Mouse (Mus musculus) embryonic facial prominence, embryonic 10.5 days (tissue): ENCODE results near the gene Rap2c. TPM values are rescaled to one million over a fixed set of nuclear protein-coding genes. Genes with fewer than 3 reads are reported as not detected.

Experiments used
- DNase-seq: peaks from one replicate; pipeline ENCODE4 v3.0.0-alpha.2; 2017; ENCODE audit warnings: low spot score
- H3K27ac ChIP-seq: fragments of 300-500 bp; sonication (generic); replicated peaks from 2 replicates; pipeline ENCODE4 v1.5.1; 2016; ENCODE audit warnings: mild to moderate bottlenecking
- H3K27me3 ChIP-seq: fragments of 300-500 bp; sonication (generic); replicated peaks from 2 replicates; pipeline ENCODE4 v1.6.1; 2016; ENCODE audit warnings: low read depth, mild to moderate bottlenecking; ENCODE audit not compliant: poor library complexity, severe bottlenecking
- H3K36me3 ChIP-seq: fragments of 300-500 bp; sonication (generic); replicated peaks from 2 replicates; pipeline ENCODE4 v1.6.1; 2016; ENCODE audit warnings: mild to moderate bottlenecking, moderate library complexity
- H3K4me1 ChIP-seq: fragments of 300-500 bp; sonication (generic); 2 replicates; pipeline ENCODE4 v1.6.1; 2016
- H3K4me3 ChIP-seq: fragments of 300-500 bp; sonication (generic); 2 replicates; pipeline ENCODE4 v1.5.1; 2016; ENCODE audit warnings: mild to moderate bottlenecking, moderate library complexity
- H3K9me3 ChIP-seq: fragments of 300-500 bp; sonication (generic); 2 replicates; pipeline ENCODE4 v1.6.1; 2016; ENCODE audit warnings: mild to moderate bottlenecking
- WGBS: fragments of 180-500 bp; shearing (Covaris S2); methylation state at CpG from one replicate; pipeline ENCODE4 v1.1.7; 2016; 5-methylcytosine and 5-hydroxymethylcytosine counted together
- polyA plus RNA-seq: library from polyadenylated mRNA; unstranded; fragments of >200 nt; fragmentation: Nextera tagmentation; extraction: Ambion mirVana; gene quantifications from 2 replicates; pipeline ENCODE4 v1.2.1, GENCODE M21; 2016

Gene Rap2c
- 38.6 and 39.3 TPM in 2 replicates for polyA plus RNA-seq

- Histone ChIP-seq H3K4me1 (0 out of 2 replicates have a peak, but pooled peaks cover 3% of the 10 kb centered on the region), H3K27me3 (no peaks in the 10 kb centered on the region), H3K9me3 (no peaks in the 10 kb centered on the region), H3K36me3 (peaks cover 10% of the 10 kb centered on the region), H3K4me3 (peak within 1 kb of the TSS; percentile 65), H3K27ac (peak within 1 kb of the TSS; percentile 96)
- peak; percentile 87 for DNase-seq
- 25% methylated on average over 54 of the region's 92 CpGs for WGBS
These were observed at the start of gene Rap2c for GRCm38 (mm10) chrX:51017851-51018785. Rap2c (minus strand) TSS chrX:51018018.

GRCm38 (mm10) chrX:51066539-51067286 lies 48.9 kb upstream of the Rap2c start:
- DNase-seq = no peak
- Histone ChIP-seq H3K27me3 (peaks cover 7% of the 10 kb centered on the region; the same call in 1 of the 2 replicates), H3K9me3 (no peaks in the 10 kb centered on the region), H3K4me3 (no peak overlapping the region), H3K4me1 (no peaks in the 10 kb centered on the region), H3K36me3 (no peaks in the 10 kb centered on the region), H3K27ac (no peak overlapping the region)
- WGBS = 73% methylated on average over 11 of the region's 11 CpGs

- no peak overlapping the region for H3K4me3 ChIP-seq
- H3K27me3 ChIP-seq = peaks cover 11% of the 10 kb centered on the region; the same call in 1 of the 2 replicates
- WGBS = 28% methylated on average over 6 of the region's 6 CpGs
- no peak overlapping the region for H3K27ac ChIP-seq
- no peaks in the 10 kb centered on the region for H3K36me3 ChIP-seq
- peak; percentile 49 for DNase-seq
- no peaks in the 10 kb centered on the region for H3K4me1 ChIP-seq
- no peaks in the 10 kb centered on the region for H3K9me3 ChIP-seq
These were observed 48.0 kb upstream of the Rap2c start for GRCm38 (mm10) chrX:51065773-51066172.

- 64% methylated on average over 6 of the region's 6 CpGs for WGBS
- no peak overlapping the region for H3K27ac ChIP-seq
- no peaks in the 10 kb centered on the region for H3K36me3 ChIP-seq
- H3K4me3 ChIP-seq = no peak overlapping the region
- no peak for DNase-seq
- H3K27me3 ChIP-seq = peaks cover 11% of the 10 kb centered on the region; the same call in 1 of the 2 replicates
- no peaks in the 10 kb centered on the region for H3K9me3 ChIP-seq
- H3K4me1 ChIP-seq = no peaks in the 10 kb centered on the region
These were observed 47.4 kb upstream of the Rap2c start for GRCm38 (mm10) chrX:51065158-51065664.

- 69% methylated on average over 4 of the region's 4 CpGs for WGBS
- no peaks in the 10 kb centered on the region for H3K36me3 ChIP-seq
- peaks cover 32% of the 10 kb centered on the region for H3K27me3 ChIP-seq
- no peaks in the 10 kb centered on the region for H3K4me1 ChIP-seq
- DNase-seq = no peak
- H3K9me3 ChIP-seq = no peaks in the 10 kb centered on the region
- no peak overlapping the region for H3K27ac ChIP-seq
- H3K4me3 ChIP-seq = no peak overlapping the region
These were observed 42.4 kb upstream of the Rap2c start for GRCm38 (mm10) chrX:51060220-51060619.

GRCm38 (mm10) chrX:51058741-51059140 lies 40.9 kb upstream of the Rap2c start:
- no peaks in the 10 kb centered on the region for H3K36me3 ChIP-seq
- H3K9me3 ChIP-seq = no peaks in the 10 kb centered on the region
- no peak for DNase-seq
- WGBS = 76% methylated on average over 4 of the region's 4 CpGs
- no peaks in the 10 kb centered on the region for H3K4me1 ChIP-seq
- H3K27me3 ChIP-seq = peaks cover 32% of the 10 kb centered on the region
- no peak overlapping the region for H3K4me3 ChIP-seq
- H3K27ac ChIP-seq = no peak overlapping the region

GRCm38 (mm10) chrX:51058317-51058716 lies 40.5 kb upstream of the Rap2c start:
- H3K4me1 ChIP-seq = no peaks in the 10 kb centered on the region
- 84% methylated on average over 5 of the region's 5 CpGs for WGBS
- H3K36me3 ChIP-seq = no peaks in the 10 kb centered on the region
- no peak overlapping the region for H3K27ac ChIP-seq
- peaks cover 27% of the 10 kb centered on the region for H3K27me3 ChIP-seq
- H3K9me3 ChIP-seq = no peaks in the 10 kb centered on the region
- DNase-seq = no peak
- no peak overlapping the region for H3K4me3 ChIP-seq

GRCm38 (mm10) chrX:51051680-51052461 lies 34.1 kb upstream of the Rap2c start:
- Histone ChIP-seq H3K27ac (no peak overlapping the region), H3K36me3 (no peaks in the 10 kb centered on the region), H3K27me3 (peaks cover 8% of the 10 kb centered on the region), H3K4me3 (no peak overlapping the region), H3K9me3 (no peaks in the 10 kb centered on the region), H3K4me1 (no peaks in the 10 kb centered on the region)
- WGBS = 64% methylated on average over 3 of the region's 3 CpGs
- DNase-seq = no peak

GRCm38 (mm10) chrX:51035678-51036209 lies 17.9 kb upstream of the Rap2c start:
- H3K4me3 ChIP-seq = no peak overlapping the region
- H3K4me1 ChIP-seq = 0 out of 2 replicates have a peak, but pooled peaks cover 10% of the 10 kb centered on the region
- H3K27me3 ChIP-seq = peaks cover 27% of the 10 kb centered on the region
- H3K27ac ChIP-seq = peak overlapping the region; percentile 76
- no peaks in the 10 kb centered on the region for H3K36me3 ChIP-seq
- DNase-seq = peak; percentile 33
- no peaks in the 10 kb centered on the region for H3K9me3 ChIP-seq
- 22% methylated on average over 7 of the region's 7 CpGs for WGBS

GRCm38 (mm10) chrX:51019884-51020283 lies 2.1 kb upstream of the Rap2c start:
- Histone ChIP-seq H3K27me3 (no peaks in the 10 kb centered on the region), H3K27ac (no peak overlapping the region), H3K4me1 (0 out of 2 replicates have a peak, but pooled peaks cover 3% of the 10 kb centered on the region), H3K36me3 (no peaks in the 10 kb centered on the region), H3K4me3 (no peak overlapping the region), H3K9me3 (no peaks in the 10 kb centered on the region)
- DNase-seq = peak; percentile 38
- 21% methylated on average over 2 of the region's 2 CpGs for WGBS

GRCm38 (mm10) chrX:51018786-51019179 lies 965 bp upstream of the Rap2c start:
- peak; percentile 80 for DNase-seq
- H3K9me3 ChIP-seq = no peaks in the 10 kb centered on the region
- 18% methylated on average over 32 of the region's 32 CpGs for WGBS
- H3K27ac ChIP-seq = peak overlapping the region; percentile 96
- H3K4me1 ChIP-seq = 0 out of 2 replicates have a peak, but pooled peaks cover 3% of the 10 kb centered on the region
- peaks cover 7% of the 10 kb centered on the region for H3K36me3 ChIP-seq
- H3K27me3 ChIP-seq = no peaks in the 10 kb centered on the region
- H3K4me3 ChIP-seq = peak overlapping the region; percentile 65
